Mouse (Mus musculus): ENCODE results near the gene Fgfr2.

- TF ChIP-seq CTCF (conservative IDR thresholded peaks at IDR 0.05; ENCODE audit: insufficient read depth, insufficient read length, low read depth, low read length) (0 out of 2 replicates have a peak, but pooled peaks have one; percentile 20), POLR2A (IDR thresholded peaks at IDR 0.05; ENCODE audit: low read depth, low read length) (no peak)
Measured at GRCm38 (mm10) chr7:130535174-130535573, 2588.0 kb downstream of the Fgfr2 start.

All from kidney, adult 2 months (tissue).